Mouse (Mus musculus): ENCODE measurements at regions not wholly inside any gene's neighbourhood (a gene's known extent, or its start where the extent isn't known, plus 50 kb on each side); places are given as distances from the start of the nearest gene placed in this dataset.

DNA sequence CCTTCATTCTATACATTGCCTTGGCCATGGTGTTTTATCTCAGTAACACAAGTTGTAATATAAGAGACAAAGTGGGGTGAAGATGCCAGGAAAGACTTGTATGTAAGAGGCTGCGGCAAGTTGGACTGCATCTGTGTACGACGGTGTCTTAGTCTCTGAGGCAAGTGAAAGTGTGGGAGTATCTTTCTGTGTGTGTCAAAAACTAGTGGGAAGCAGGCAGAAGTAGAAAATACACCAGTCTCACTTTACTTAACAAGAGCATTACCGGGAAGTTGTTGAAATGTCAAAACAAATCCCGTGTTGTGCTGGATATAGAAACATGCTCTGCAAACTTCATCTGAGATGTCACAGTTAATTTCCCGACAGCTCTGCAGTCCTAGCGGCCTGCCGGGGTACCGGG, 200.9 kb downstream of the Kcnrg start:
- TF ChIP-seq CTCF (IDR thresholded peaks at IDR 0.05) (no peak), EP300 (IDR thresholded peaks at IDR 0.05) (no peak)
